Comparison of ENCODE assay signal across 12 mouse cellular contexts in genomic region chr12:5191206-5191605, GRCm38 (mm10).
DNase-seq lines count a peak whose midpoint lies in the region; ATAC-seq and TF ChIP-seq lines count a peak whose summit lies in the region.
"Had no signal": no experiment of that assay in that cellular context is flagged by ENCODE, and none has a peak within 500 bp of the region (broad histone marks: within the 10 kb centered on the region; RNA-seq: fewer than 3 reads in every experiment).

No protein-coding gene starts in this region.

- peak overlapping the region; percentile 59; the same call in 1 of the 2 replicates for H3K4me2 ChIP-seq in heart, embryonic 12.5 days
- H3K4me2 ChIP-seq in embryonic facial prominence, embryonic 14.5 days (ENCODE audit: low read depth, low read length): no peak overlapping the region; the same call in 1 of the 2 replicates

- WGBS in heart, embryonic 12.5 days: 68% methylated on average over 4 of the region's 4 CpGs
- WGBS in embryonic facial prominence, embryonic 14.5 days: 34% methylated on average over 4 of the region's 4 CpGs

- no peak for DNase-seq in heart, adult 9 months (ENCODE audit: low spot score in 2 of 2)
- DNase-seq in layer of hippocampus, adult 2 months (ENCODE audit: low spot score in 2 of 2): no peak
- DNase-seq in layer of hippocampus, postnatal 14 days (ENCODE audit: low spot score in 2 of 2): no peak
- DNase-seq in embryonic facial prominence, embryonic 14.5 days (ENCODE audit: low spot score): peak; percentile 79
- DNase-seq in retina, embryonic 14.5 days (ENCODE audit: low spot score): peak; percentile 67
- no peak for DNase-seq in thymus, postnatal 4 days
- no peak for DNase-seq in cerebellum, adult 9-11 months
- DNase-seq: layer of hippocampus, postnatal 36 days had no signal

- no peaks in the 10 kb centered on the region for H3K9me3 ChIP-seq in heart, embryonic 12.5 days (replicated peaks)
- H3K9me3 ChIP-seq in embryonic facial prominence, embryonic 14.5 days (ENCODE audit: control insufficient read depth, low read length): no peaks in the 10 kb centered on the region
- H3K9me3 ChIP-seq: liver, embryonic 15.5 days; neural tube, embryonic 12.5 days had no signal

- H3K36me3 ChIP-seq in heart, embryonic 12.5 days: no peaks in the 10 kb centered on the region
- H3K36me3 ChIP-seq in embryonic facial prominence, embryonic 14.5 days (ENCODE audit: control insufficient read depth, insufficient read depth, low read length): no peaks in the 10 kb centered on the region
- H3K36me3 ChIP-seq: liver, embryonic 15.5 days; neural tube, embryonic 12.5 days had no signal

- no peak for ATAC-seq in heart, embryonic 12.5 days (ENCODE audit: insufficient number of reproducible peaks, low FRiP score)
- ATAC-seq in embryonic facial prominence, embryonic 14.5 days (ENCODE audit: low read depth): 0 out of 2 replicates have a peak, but pooled peaks have one; percentile 60
- ATAC-seq: forebrain, embryonic 16.5 days had no signal

- H3K27ac ChIP-seq in heart, embryonic 12.5 days (ENCODE audit: poor library complexity, severe bottlenecking): peak overlapping the region; percentile 73; the same call in 1 of the 2 replicates
- peak overlapping the region; percentile 75 for H3K27ac ChIP-seq in layer of hippocampus, adult 2 months
- H3K27ac ChIP-seq in embryonic facial prominence, embryonic 14.5 days (replicated peaks; ENCODE audit: low read depth, low read length): peak overlapping the region; percentile 42; the same call in 1 of the 2 replicates
- H3K27ac ChIP-seq: liver, embryonic 15.5 days; neural tube, embryonic 12.5 days had no signal

- no peak for TF ChIP-seq CTCF in layer of hippocampus, adult 2 months (conservative IDR thresholded peaks at IDR 0.05)

- no peak overlapping the region for H3K9ac ChIP-seq in heart, embryonic 12.5 days
- H3K9ac ChIP-seq in embryonic facial prominence, embryonic 14.5 days (ENCODE audit: low read depth, low read length): no peak overlapping the region
- H3K9ac ChIP-seq: liver, embryonic 15.5 days; neural tube, embryonic 12.5 days had no signal

- no peaks in the 10 kb centered on the region for H3K27me3 ChIP-seq in heart, embryonic 12.5 days (replicated peaks)
- no peaks in the 10 kb centered on the region for H3K27me3 ChIP-seq in embryonic facial prominence, embryonic 14.5 days (replicated peaks; ENCODE audit: control insufficient read depth, insufficient read depth, low read length)
- H3K27me3 ChIP-seq: liver, embryonic 15.5 days; neural tube, embryonic 12.5 days had no signal

- H3K4me1 ChIP-seq in heart, embryonic 12.5 days (replicated peaks): peaks cover 57% of the 10 kb centered on the region
- H3K4me1 ChIP-seq in embryonic facial prominence, embryonic 14.5 days (ENCODE audit: control insufficient read depth, insufficient read depth, low read length): peaks cover 37% of the 10 kb centered on the region
- H3K4me1 ChIP-seq: liver, embryonic 15.5 days had no signal

- H3K4me3 ChIP-seq in heart, embryonic 12.5 days: no peak overlapping the region
- no peak overlapping the region for H3K4me3 ChIP-seq in layer of hippocampus, adult 2 months
- H3K4me3 ChIP-seq in embryonic facial prominence, embryonic 14.5 days (ENCODE audit: low read depth, low read length): no peak overlapping the region
- H3K4me3 ChIP-seq: liver, embryonic 15.5 days; neural tube, embryonic 12.5 days had no signal

Comparison
In these comparisons a context has a peak if more than half of its experiments do, and no peak if none do; other contexts are left out.
1. DNase-seq: peak in embryonic facial prominence, embryonic 14.5 days (single experiment) and retina, embryonic 14.5 days (single experiment); none in heart, adult 9 months (0 of 2), layer of hippocampus, adult 2 months (0 of 2), layer of hippocampus, postnatal 14 days (0 of 2), thymus, postnatal 4 days (single experiment) and cerebellum, adult 9-11 months (single experiment).
2. Peak in every context shown above with its lines, with median percentiles within 50 percentile points of each other: H3K27ac ChIP-seq.